Mouse (Mus musculus): ENCODE measurements around the gene Pitpnm2. TPM values are rescaled to one million over a fixed set of nuclear protein-coding genes. Genes with fewer than 3 reads are reported as not detected.

Pitpnm2 gene
- polyA plus RNA-seq, 1 experiment from 2014 or later, result 5.1 TPM

DNA sequence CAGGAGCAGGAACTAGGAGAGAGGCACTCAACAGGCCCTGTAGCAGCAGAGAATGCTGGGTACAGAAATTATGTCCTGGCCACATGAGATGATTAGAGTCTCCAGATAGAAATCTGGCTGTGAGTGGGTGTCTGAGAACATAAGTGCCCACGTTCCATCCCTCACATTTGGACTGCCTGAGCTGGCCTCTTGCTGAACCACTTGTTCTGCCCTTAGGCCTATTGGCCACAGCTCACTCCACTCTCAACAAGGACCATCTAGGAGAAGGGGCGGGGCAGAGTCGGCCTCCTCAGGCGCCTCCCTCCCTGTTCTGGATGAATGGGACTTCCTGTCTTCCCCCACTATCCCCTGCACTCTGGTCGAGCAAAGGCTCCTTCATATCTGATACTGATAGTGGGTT is 100.5 kb downstream of the Pitpnm2 start:
- H3K36me3 ChIP-seq, result no peaks in the 10 kb centered on the region
- no peaks in the 10 kb centered on the region for H3K27me3 ChIP-seq (replicated peaks)
- WGBS, result 68% methylated on average over 5 of the region's 5 CpGs
- ATAC-seq (ENCODE audit: insufficient read depth, low FRiP score, low read depth), result no peak
- H3K4me3 ChIP-seq (replicated peaks), result no peak overlapping the region
- H3K4me1 ChIP-seq, result no peaks in the 10 kb centered on the region
- no peak overlapping the region for H3K27ac ChIP-seq
- H3K4me2 ChIP-seq, result no peak overlapping the region
- no peaks in the 10 kb centered on the region for H3K9me3 ChIP-seq
- H3K9ac ChIP-seq, result no peak overlapping the region

DNA sequence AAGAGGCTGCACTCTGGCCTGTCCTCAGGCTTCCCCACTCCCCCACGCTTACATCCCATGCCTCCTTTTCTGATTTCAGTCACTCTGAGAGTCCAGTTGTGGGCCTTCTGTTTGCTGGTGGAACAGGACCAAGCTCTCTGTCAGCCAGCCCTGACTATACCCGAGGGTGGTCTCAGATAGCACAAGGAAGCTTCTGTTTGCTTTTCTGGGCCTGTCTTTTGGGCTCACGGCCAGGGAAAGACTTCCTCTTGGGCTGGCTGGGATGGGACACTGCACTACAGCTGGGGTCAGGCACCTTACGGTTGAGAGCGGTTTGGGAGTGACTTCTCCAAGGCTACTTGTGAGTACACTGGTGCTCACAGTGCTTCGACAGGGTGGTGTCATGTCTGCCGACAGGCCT is 111.5 kb downstream of the Pitpnm2 start:
- Histone ChIP-seq H3K9ac (no peak overlapping the region), H3K36me3 (peaks cover 14% of the 10 kb centered on the region), H3K27me3 (replicated peaks) (no peaks in the 10 kb centered on the region), H3K4me1 (no peaks in the 10 kb centered on the region), H3K4me2 (no peak overlapping the region), H3K4me3 (replicated peaks) (no peak overlapping the region), H3K27ac (no peak overlapping the region), H3K9me3 (no peaks in the 10 kb centered on the region)
- 65% methylated on average over 7 of the region's 7 CpGs for WGBS
- ATAC-seq (ENCODE audit: insufficient read depth, low FRiP score, low read depth), result no peak

DNA sequence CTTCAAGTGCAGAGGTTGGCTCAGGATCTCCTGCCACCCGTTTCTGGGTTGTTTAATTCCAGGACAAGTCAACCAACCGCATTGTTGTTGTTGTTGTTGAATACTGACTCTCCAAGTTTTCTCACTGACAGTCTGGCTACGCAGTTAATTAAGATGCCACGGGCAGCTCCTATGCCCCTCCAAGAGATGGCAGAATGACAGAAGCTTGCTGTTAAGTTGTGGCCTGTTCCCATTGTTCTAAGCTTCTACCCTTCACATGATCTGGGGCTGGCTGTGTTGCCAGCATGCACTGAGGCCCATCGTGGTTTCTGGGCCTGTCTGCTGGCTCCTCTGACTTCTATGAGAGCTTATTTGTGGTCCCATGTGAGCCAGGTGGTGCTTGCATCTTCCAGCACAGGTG is 115.3 kb downstream of the Pitpnm2 start:
- no peak overlapping the region for H3K9ac ChIP-seq
- no peak for ATAC-seq (ENCODE audit: insufficient read depth, low FRiP score, low read depth)
- WGBS, result 85% methylated on average over 5 of the region's 5 CpGs
- H3K36me3 ChIP-seq, result peaks cover 3% of the 10 kb centered on the region; the same call in 1 of the 2 replicates
- no peaks in the 10 kb centered on the region for H3K4me1 ChIP-seq
- H3K9me3 ChIP-seq, result no peaks in the 10 kb centered on the region
- no peaks in the 10 kb centered on the region for H3K27me3 ChIP-seq (replicated peaks)
- no peak overlapping the region for H3K4me3 ChIP-seq (replicated peaks)
- no peak overlapping the region for H3K4me2 ChIP-seq
- H3K27ac ChIP-seq, result no peak overlapping the region

DNA sequence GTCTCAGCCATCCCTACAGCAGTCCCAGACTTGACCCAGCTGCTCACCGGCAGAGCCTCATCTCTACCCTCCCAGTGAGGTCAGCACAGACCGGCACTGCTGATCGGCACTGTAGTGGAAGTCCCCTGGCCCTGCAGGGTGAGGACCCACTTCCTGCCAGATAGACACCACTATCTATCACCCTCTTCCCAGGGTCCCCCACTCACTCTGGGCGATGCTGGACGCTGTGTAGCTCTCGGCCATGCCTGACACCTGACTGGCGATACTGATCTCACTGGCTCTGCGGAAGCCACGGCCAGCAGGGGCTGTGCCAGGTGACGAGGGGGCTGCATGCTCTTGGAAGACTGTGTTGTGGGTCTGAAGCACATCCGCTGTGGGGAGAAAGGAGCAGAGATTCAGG is 124.5 kb downstream of the Pitpnm2 start:
- H3K4me2 ChIP-seq, result no peak overlapping the region
- peaks cover 17% of the 10 kb centered on the region for H3K36me3 ChIP-seq

DNA sequence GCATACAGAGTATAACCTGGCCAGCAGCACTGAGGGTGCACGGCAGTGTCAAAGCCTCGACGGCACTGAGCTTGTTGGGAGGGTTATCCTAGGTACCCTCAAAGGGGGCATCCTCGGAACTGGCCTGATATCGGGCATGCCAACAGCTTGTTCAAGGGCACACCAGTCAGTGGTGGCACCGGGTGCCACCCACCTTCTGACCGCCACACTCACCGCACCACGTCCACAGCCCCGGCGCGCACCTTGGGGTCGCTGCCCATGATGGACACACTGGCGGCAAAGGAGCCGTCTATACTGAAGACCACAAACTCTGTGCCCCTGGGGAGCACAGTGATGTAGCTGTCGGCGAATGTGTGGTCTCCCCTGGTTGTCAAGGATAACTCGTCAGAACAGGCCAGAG is 127.2 kb downstream of the Pitpnm2 start:
- H3K4me3 ChIP-seq (replicated peaks), result no peak overlapping the region
- peaks cover 35% of the 10 kb centered on the region for H3K36me3 ChIP-seq
- no peak overlapping the region for H3K27ac ChIP-seq
- 89% methylated on average over 18 of the region's 18 CpGs for WGBS
- H3K9ac ChIP-seq, result no peak overlapping the region
- ATAC-seq (ENCODE audit: insufficient read depth, low FRiP score, low read depth), result no peak
- no peaks in the 10 kb centered on the region for H3K27me3 ChIP-seq (replicated peaks)
- H3K4me1 ChIP-seq, result peaks cover 2% of the 10 kb centered on the region
- no peak overlapping the region for H3K4me2 ChIP-seq
- H3K9me3 ChIP-seq, result no peaks in the 10 kb centered on the region

More for the DNA sequence above, 124.5 kb downstream of the Pitpnm2 start:
- no peak for ATAC-seq (ENCODE audit: insufficient read depth, low FRiP score, low read depth)
- no peak overlapping the region for H3K4me3 ChIP-seq (replicated peaks)
- no peaks in the 10 kb centered on the region for H3K27me3 ChIP-seq (replicated peaks)
- no peak overlapping the region for H3K27ac ChIP-seq
- no peaks in the 10 kb centered on the region for H3K4me1 ChIP-seq
- no peaks in the 10 kb centered on the region for H3K9me3 ChIP-seq
- H3K9ac ChIP-seq, result no peak overlapping the region
- 87% methylated on average over 11 of the region's 11 CpGs for WGBS

DNA sequence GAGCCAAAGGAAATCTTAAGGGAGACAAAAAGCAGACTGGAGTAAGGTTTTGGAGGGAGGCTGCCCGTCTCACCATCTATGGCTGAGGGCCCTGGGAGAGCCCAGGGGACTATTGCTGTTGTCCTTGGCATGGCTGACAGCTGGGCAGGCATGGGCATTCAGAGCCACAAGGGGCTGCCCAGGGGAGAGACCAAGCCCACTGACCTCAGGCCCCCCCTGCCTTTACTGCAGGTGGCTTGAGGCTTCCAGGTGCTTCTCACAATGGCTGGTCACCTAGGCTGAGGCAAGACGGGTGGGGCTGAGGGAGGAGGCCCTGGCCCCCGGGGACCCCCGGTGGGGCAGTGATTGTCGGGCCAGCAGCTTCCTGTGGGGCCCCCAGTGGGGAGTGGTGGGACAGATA is 130.4 kb downstream of the Pitpnm2 start:
- Histone ChIP-seq H3K9ac (no peak overlapping the region), H3K4me2 (no peak overlapping the region), H3K4me1 (peaks cover 19% of the 10 kb centered on the region), H3K9me3 (no peaks in the 10 kb centered on the region), H3K4me3 (replicated peaks) (no peak overlapping the region), H3K27ac (no peak overlapping the region), H3K27me3 (replicated peaks) (no peaks in the 10 kb centered on the region), H3K36me3 (peaks cover 39% of the 10 kb centered on the region)
- no peak for ATAC-seq (ENCODE audit: insufficient read depth, low FRiP score, low read depth)
- 62% methylated on average over 5 of the region's 5 CpGs for WGBS

DNA sequence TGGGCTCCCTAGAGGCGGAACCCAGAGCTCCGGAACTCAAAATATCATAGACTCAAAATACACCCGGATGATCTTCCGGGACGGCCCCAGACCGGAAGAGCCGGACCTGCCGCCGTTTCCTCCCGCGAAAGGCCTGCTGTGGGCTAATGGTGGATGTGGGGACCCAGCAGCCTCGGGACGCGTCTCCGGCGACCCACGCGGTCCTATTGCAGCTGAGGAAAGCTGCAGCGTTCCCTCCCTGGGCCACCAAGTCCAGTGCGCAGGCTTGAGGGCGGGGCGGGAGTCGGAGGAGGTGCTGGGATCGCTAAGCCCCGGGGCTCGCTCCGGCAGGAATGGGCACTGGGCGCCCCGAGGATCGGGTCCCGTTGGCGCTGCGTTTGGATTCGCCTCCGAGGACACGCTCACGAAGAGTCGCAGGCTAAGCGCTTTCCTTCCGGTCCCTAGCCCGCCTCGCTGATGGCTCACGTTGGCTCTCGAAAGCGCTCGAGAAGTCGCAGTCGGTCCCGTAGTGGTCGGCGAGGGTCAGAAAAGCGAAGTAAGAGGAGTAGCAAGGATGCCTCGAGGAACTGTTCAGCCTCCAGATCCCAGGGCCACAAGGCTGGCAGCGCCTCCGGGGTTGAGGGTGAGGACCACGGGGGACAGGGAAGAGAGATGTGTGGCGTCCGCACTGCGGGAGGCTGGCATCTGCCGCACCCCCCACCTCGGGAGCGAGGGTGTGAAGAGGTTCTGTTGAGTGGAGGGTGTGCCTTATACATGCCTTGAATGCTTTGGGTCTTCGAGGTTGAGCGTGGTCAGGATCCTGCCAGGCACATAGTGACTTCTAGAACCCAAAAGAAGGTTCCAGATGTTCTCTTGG is 133.3 kb downstream of the Pitpnm2 start, which contains the start of gene Arl6ip4:
Arl6ip4 (plus strand) TSS at position 100 of the 856 bp plus-strand sequence.
- WGBS, result under 1% methylated on average over 64 of the region's 64 CpGs
- Histone ChIP-seq H3K9me3 (no peaks in the 10 kb centered on the region), H3K4me2 (peak within 1 kb of the TSS; percentile 95), H3K9ac (peak within 1 kb of the TSS; percentile 98), H3K36me3 (peaks cover 28% of the 10 kb centered on the region), H3K27me3 (replicated peaks) (no peaks in the 10 kb centered on the region), H3K4me1 (peaks cover 32% of the 10 kb centered on the region), H3K27ac (peak within 1 kb of the TSS; percentile 79), H3K4me3 (replicated peaks) (peak within 1 kb of the TSS; percentile 84)
- no peak for ATAC-seq (ENCODE audit: insufficient read depth, low FRiP score, low read depth)

DNA sequence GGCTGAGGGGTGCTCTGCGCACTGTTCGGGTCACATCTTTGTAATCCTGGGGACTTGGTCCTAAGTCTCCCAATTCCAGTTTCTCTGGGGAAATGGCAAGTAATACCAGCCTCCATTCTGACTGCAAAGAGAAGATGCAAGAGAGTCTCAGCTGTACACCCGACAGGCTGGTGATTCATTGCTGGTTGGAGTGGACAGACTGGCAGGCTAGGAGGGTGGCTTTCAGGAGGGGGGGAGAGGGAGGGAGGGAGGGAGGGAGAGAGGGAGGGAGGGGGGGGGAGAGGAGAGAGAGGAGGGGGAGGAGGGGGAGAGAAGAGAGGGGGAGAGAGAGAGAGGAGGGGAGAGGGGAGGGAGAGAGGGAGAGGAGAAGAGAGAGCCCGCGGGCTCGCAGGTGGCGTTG is 134.0 kb downstream of the Pitpnm2 start:
- Histone ChIP-seq H3K4me1 (peaks cover 35% of the 10 kb centered on the region), H3K9ac (peak overlapping the region; percentile 98; the same call in 1 of the 2 replicates), H3K36me3 (peaks cover 22% of the 10 kb centered on the region; the same call in 1 of the 2 replicates), H3K27ac (peak overlapping the region; percentile 79), H3K4me3 (replicated peaks) (peak overlapping the region; percentile 84), H3K27me3 (replicated peaks) (no peaks in the 10 kb centered on the region), H3K4me2 (peak overlapping the region; percentile 95), H3K9me3 (no peaks in the 10 kb centered on the region)
- 22% methylated on average over 7 of the region's 7 CpGs for WGBS
- no peak for ATAC-seq (ENCODE audit: insufficient read depth, low FRiP score, low read depth)

DNA sequence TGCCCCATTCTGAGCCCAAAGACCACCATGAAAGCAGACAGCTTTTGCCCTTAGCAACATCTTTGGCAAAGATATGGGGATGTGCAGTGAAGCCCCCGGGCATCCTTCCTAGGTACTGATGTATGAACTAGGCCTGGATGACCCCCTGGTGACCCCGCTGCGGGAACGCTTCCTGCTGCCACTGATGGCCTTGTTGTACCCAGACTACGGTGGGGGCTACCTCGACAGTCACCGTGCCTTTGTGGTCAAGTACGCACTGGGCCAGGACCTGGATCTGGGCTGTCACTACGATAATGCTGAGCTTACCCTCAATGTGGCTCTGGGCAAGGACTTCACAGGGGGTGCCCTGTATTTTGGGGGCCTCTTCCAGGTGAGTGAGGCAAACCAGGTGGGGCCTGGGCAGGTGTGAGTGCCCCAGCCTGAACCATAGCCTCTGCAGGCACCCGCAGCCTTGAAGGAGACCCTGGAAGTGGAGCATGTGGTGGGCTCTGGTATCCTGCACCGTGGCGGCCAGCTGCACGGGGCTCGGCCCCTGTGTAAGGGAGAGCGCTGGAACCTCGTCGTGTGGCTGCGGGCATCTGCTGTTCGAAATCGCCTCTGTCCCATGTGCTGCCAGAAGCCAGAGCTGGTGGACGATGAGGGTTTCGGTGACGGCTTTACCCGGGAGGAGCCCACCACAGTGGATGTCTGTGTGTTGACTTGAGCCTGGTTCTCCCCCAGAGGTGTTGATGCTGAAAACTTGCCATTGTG is 135.1 kb downstream of the Pitpnm2 start:
- H3K9ac ChIP-seq, result no peak overlapping the region
- WGBS, result 90% methylated on average over 24 of the region's 24 CpGs
- peaks cover 35% of the 10 kb centered on the region for H3K4me1 ChIP-seq
- no peaks in the 10 kb centered on the region for H3K27me3 ChIP-seq (replicated peaks)
- peaks cover 22% of the 10 kb centered on the region; the same call in 1 of the 2 replicates for H3K36me3 ChIP-seq
- no peak overlapping the region for H3K4me3 ChIP-seq (replicated peaks)
- H3K27ac ChIP-seq, result no peak overlapping the region
- no peak for ATAC-seq (ENCODE audit: insufficient read depth, low FRiP score, low read depth)
- no peak overlapping the region for H3K4me2 ChIP-seq
- H3K9me3 ChIP-seq, result no peaks in the 10 kb centered on the region

DNA sequence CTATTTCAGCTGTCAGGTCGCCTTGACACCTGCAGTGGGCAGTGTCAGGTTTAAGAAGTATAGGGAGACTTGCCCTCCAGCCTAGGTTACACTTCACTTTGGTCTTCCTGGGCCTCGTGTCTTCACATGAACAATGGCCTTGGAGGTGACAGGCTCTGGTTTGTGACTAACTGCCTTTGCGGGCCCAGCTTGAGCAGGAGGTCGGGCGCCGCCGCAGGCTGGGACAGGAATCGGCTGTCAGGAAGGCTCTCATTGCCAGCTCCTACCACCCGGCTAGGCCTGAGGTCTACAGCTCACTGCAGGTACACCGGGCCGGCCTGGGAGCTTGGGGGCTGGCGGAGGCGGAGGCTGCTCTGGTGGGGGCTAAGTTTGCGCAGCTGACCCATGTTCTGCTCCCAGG is 136.5 kb downstream of the Pitpnm2 start:
- ATAC-seq (ENCODE audit: insufficient read depth, low FRiP score, low read depth), result no peak
- H3K27ac ChIP-seq, result peak overlapping the region; percentile 93
- WGBS, result 16% methylated on average over 14 of the region's 14 CpGs
- H3K27me3 ChIP-seq (replicated peaks), result no peaks in the 10 kb centered on the region
- no peaks in the 10 kb centered on the region for H3K9me3 ChIP-seq
- peaks cover 35% of the 10 kb centered on the region for H3K4me1 ChIP-seq
- peak overlapping the region; percentile 93 for H3K4me2 ChIP-seq
- 0 out of 2 replicates have a peak, but pooled peaks cover 10% of the 10 kb centered on the region for H3K36me3 ChIP-seq
- peak overlapping the region; percentile 97 for H3K4me3 ChIP-seq (replicated peaks)
- H3K9ac ChIP-seq, result peak overlapping the region; percentile 69

DNA sequence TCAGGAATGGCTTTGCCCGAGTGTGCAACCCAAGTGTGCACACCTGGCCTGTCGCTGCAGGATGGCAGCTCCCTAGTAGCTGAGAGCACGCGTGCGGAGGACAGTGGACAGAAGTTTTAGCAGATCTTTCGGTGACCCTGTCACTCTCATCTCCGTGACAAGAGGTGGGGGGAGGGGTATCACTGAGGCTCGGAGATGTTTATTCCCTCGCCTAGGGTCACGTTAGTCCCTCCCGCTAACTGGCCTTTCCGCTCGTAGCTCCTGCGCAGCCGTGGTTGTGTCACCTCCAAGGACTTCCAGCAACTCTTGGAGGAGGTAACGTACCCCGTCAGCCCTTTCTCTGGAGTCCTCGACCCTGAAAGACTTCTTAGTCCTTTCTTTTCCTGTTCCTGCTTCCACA is 137.0 kb downstream of the Pitpnm2 start:
- WGBS, result 1% methylated on average over 18 of the region's 18 CpGs

More for the DNA sequence above, 137.0 kb downstream of the Pitpnm2 start:
- H3K9ac ChIP-seq, result peak overlapping the region; percentile 69
- peaks cover 35% of the 10 kb centered on the region for H3K4me1 ChIP-seq
- ATAC-seq (ENCODE audit: insufficient read depth, low FRiP score, low read depth), result peak; percentile 2; the same call in 1 of the 2 replicates
- H3K4me2 ChIP-seq, result peak overlapping the region; percentile 93
- peak overlapping the region; percentile 93 for H3K27ac ChIP-seq
- no peaks in the 10 kb centered on the region for H3K27me3 ChIP-seq (replicated peaks)
- no peaks in the 10 kb centered on the region for H3K9me3 ChIP-seq
- H3K36me3 ChIP-seq, result 0 out of 2 replicates have a peak, but pooled peaks cover 5% of the 10 kb centered on the region
- peak overlapping the region; percentile 97 for H3K4me3 ChIP-seq (replicated peaks)
